Mouse (Mus musculus) monocyte, adult 2 months (primary cell): ENCODE measurements around the gene Mfsd4b5.
"Not testable (repeated sequence)": the region's sequence is repeated elsewhere in the genome, so short reads cannot be mapped to it uniquely, and the experiment has no call there.

ENCODE experiments used
- DNase-seq, 2 experiments: peaks; one replicate each; pipeline ENCODE4 v3.0.0; 2022; ENCODE audit warnings: low spot score in 2 of 2, low read depth in 1 of 2

Gene Mfsd4b5

GRCm38 (mm10) chr10:39986466-39986865 lies at the start of gene Mfsd4b5:
Gene Mfsd4b5 (minus strand): TSS chr10:39986646.
- DNase-seq, result no peak

GRCm38 (mm10) chr10:40034956-40035355 lies 48.5 kb upstream of the Mfsd4b5 start:
- no peak for DNase-seq

GRCm38 (mm10) chr10:40032897-40033296 lies 46.5 kb upstream of the Mfsd4b5 start:
- no peak for DNase-seq

GRCm38 (mm10) chr10:40030716-40031115 lies 44.3 kb upstream of the Mfsd4b5 start:
- no peak for DNase-seq

- DNase-seq, result no peak
These were observed 43.2 kb upstream of the Mfsd4b5 start for GRCm38 (mm10) chr10:40029610-40030009.

- no peak for DNase-seq
These were observed 41.6 kb upstream of the Mfsd4b5 start for GRCm38 (mm10) chr10:40028091-40028490.

- no peak for DNase-seq
These were observed 40.1 kb upstream of the Mfsd4b5 start for GRCm38 (mm10) chr10:40026546-40026945.

- DNase-seq, result no peak
These were observed 39.1 kb upstream of the Mfsd4b5 start for GRCm38 (mm10) chr10:40025560-40025959.

- DNase-seq, result peak in 1 of 2 experiments; percentile 40
These were observed 38.3 kb upstream of the Mfsd4b5 start, which contains the start of gene Mfsd4b1 for GRCm38 (mm10) chr10:40024554-40025428. Gene Mfsd4b1 (minus strand): TSS chr10:40025268.

- no peak for DNase-seq
These were observed 34.0 kb upstream of the Mfsd4b5 start for GRCm38 (mm10) chr10:40020401-40020800.

- DNase-seq, result no peak
These were observed 33.0 kb upstream of the Mfsd4b5 start for GRCm38 (mm10) chr10:40019492-40019891.

- DNase-seq, result no peak
These were observed 31.9 kb upstream of the Mfsd4b5 start for GRCm38 (mm10) chr10:40018261-40018860.

GRCm38 (mm10) chr10:40009591-40009990 lies 23.1 kb upstream of the Mfsd4b5 start:
- no peak for DNase-seq

- not testable (repeated sequence) for DNase-seq
These were observed 22.4 kb upstream of the Mfsd4b5 start for GRCm38 (mm10) chr10:40008847-40009246.

GRCm38 (mm10) chr10:40007953-40008352 lies 21.5 kb upstream of the Mfsd4b5 start:
- DNase-seq, result no peak

- no peak for DNase-seq
These were observed 20.5 kb upstream of the Mfsd4b5 start for GRCm38 (mm10) chr10:40006963-40007362.

- DNase-seq, result no peak
These were observed 14.3 kb upstream of the Mfsd4b5 start for GRCm38 (mm10) chr10:40000746-40001145.

- no peak for DNase-seq
These were observed 4.7 kb upstream of the Mfsd4b5 start for GRCm38 (mm10) chr10:39991155-39991554.

- no peak for DNase-seq
These were observed 3.8 kb downstream of the Mfsd4b5 start for GRCm38 (mm10) chr10:39982604-39983003.

- no peak for DNase-seq
These were observed 8.2 kb downstream of the Mfsd4b5 start for GRCm38 (mm10) chr10:39978231-39978630.

- no peak for DNase-seq
These were observed 9.1 kb downstream of the Mfsd4b5 start for GRCm38 (mm10) chr10:39977346-39977745.

- DNase-seq, result no peak
These were observed 10.7 kb downstream of the Mfsd4b5 start for GRCm38 (mm10) chr10:39975771-39976170.
